Mouse (Mus musculus): Measurements from ENCODE around the gene Hmg20b.

- TF ChIP-seq CTCF (conservative IDR thresholded peaks at IDR 0.05; ENCODE audit: low read length) (no peak), POU5F1 (IDR thresholded peaks at IDR 0.05; ENCODE audit: borderline replicate concordance, low read length) (no peak), NANOG (IDR thresholded peaks at IDR 0.05; ENCODE audit: borderline replicate concordance, low read length) (no peak)
Measured at GRCm38 (mm10) chr10:81320550-81321347, 29.5 kb downstream of the Hmg20b start, which contains the start of gene Cactin.

Measured in E14TG2a.4 (cell line).